Mouse (Mus musculus) left cerebral cortex, postnatal 14 days (tissue): ENCODE data around the gene Nrd1. TPM values are rescaled to one million over a fixed set of nuclear protein-coding genes. Genes with fewer than 3 reads are reported as not detected.

Experiments used
- DNase-seq, 2 experiments: peaks; one replicate each; pipeline ENCODE4 v3.0.0; 2021 to 2022; ENCODE audit warnings: low spot score in 2 of 2, mixed read lengths in 1 of 2
- intact Hi-C: fragments of 180-260 bp; cut with DNase I; formaldehyde crosslinking; loops from one replicate; pipeline ENCODE4 v1.15.1; 2025
- total RNA-seq, 2 experiments: library from RNA; stranded (reverse); gene quantifications; 2 replicates each; pipeline ENCODE4 v1.2.3; 2021

Gene Nrd1
- total RNA-seq, 2 experiments from 2014 or later, result 127 to 150 TPM

- intact Hi-C loops, result no loop called here
- DNase-seq, result no peak
Observed at GRCm38 (mm10) chr4:109019301-109019700, 18.8 kb downstream of the Nrd1 start.

- intact Hi-C loops, result no loop called here
- DNase-seq, result no peak
Observed at GRCm38 (mm10) chr4:109021976-109022375, 21.5 kb downstream of the Nrd1 start.

- intact Hi-C loops, result no loop called here
- no peak for DNase-seq
Observed at GRCm38 (mm10) chr4:109025061-109025460, 24.6 kb downstream of the Nrd1 start.

GRCm38 (mm10) chr4:109026543-109026942, 26.1 kb downstream of the Nrd1 start:
- intact Hi-C loops, result no loop called here
- no peak for DNase-seq

- intact Hi-C loops, result no loop called here
- no peak for DNase-seq
Observed at GRCm38 (mm10) chr4:109029857-109030256, 29.4 kb downstream of the Nrd1 start.

GRCm38 (mm10) chr4:109030266-109030665, 29.8 kb downstream of the Nrd1 start:
- intact Hi-C loops, result no loop called here
- DNase-seq, result no peak

GRCm38 (mm10) chr4:109036327-109036726, 35.9 kb downstream of the Nrd1 start:
- peak; percentile 49 to 55 for DNase-seq
- intact Hi-C loops, result no loop called here

GRCm38 (mm10) chr4:109042739-109043138, 42.3 kb downstream of the Nrd1 start:
- DNase-seq, result no peak
- intact Hi-C loops, result no loop called here

- intact Hi-C loops, result no loop called here
Observed at GRCm38 (mm10) chr4:109043294-109043693, 42.8 kb downstream of the Nrd1 start.

GRCm38 (mm10) chr4:109043756-109044155, 43.3 kb downstream of the Nrd1 start:
- intact Hi-C loops, result no loop called here
- no peak for DNase-seq

More at GRCm38 (mm10) chr4:109043294-109043693, 42.8 kb downstream of the Nrd1 start:
- no peak for DNase-seq

GRCm38 (mm10) chr4:109048258-109048657, 47.8 kb downstream of the Nrd1 start:
- intact Hi-C loops, result no loop called here
- DNase-seq, result no peak

GRCm38 (mm10) chr4:109052282-109052681, 51.8 kb downstream of the Nrd1 start:
- DNase-seq, result no peak
- intact Hi-C loops, result no loop called here

GRCm38 (mm10) chr4:109054003-109054402, 53.5 kb downstream of the Nrd1 start:
- intact Hi-C loops, result no loop called here
- DNase-seq, result no peak

GRCm38 (mm10) chr4:109056351-109056750, 55.9 kb downstream of the Nrd1 start:
- intact Hi-C loops, result no loop called here

GRCm38 (mm10) chr4:109057640-109058039, 57.2 kb downstream of the Nrd1 start:
- no peak for DNase-seq
- intact Hi-C loops, result no loop called here

More at GRCm38 (mm10) chr4:109056351-109056750, 55.9 kb downstream of the Nrd1 start:
- no peak for DNase-seq

GRCm38 (mm10) chr4:109059255-109059821, 58.9 kb downstream of the Nrd1 start:
- DNase-seq, result no peak
- intact Hi-C loops, result no loop called here

- DNase-seq, result no peak
- intact Hi-C loops, result loop anchor here (10.0 kb wide), 1 partner anchor 100 kb away; no protein-coding TSS in a partner anchor
Observed at GRCm38 (mm10) chr4:109064941-109065340, 64.5 kb downstream of the Nrd1 start.

GRCm38 (mm10) chr4:109065714-109066113, 65.3 kb downstream of the Nrd1 start:
- intact Hi-C loops, result loop anchor here (10.0 kb wide), 1 partner anchor 99 kb away; no protein-coding TSS in a partner anchor
- DNase-seq, result no peak

GRCm38 (mm10) chr4:109072891-109073290, 72.4 kb downstream of the Nrd1 start:
- DNase-seq, result no peak
- intact Hi-C loops, result no loop called here

- intact Hi-C loops, result no loop called here
- no peak for DNase-seq
Observed at GRCm38 (mm10) chr4:109073296-109073695, 72.8 kb downstream of the Nrd1 start.

- intact Hi-C loops, result no loop called here
- DNase-seq, result no peak
Observed at GRCm38 (mm10) chr4:109078941-109079340, 78.5 kb downstream of the Nrd1 start.

- intact Hi-C loops, result no loop called here
- no peak for DNase-seq
Observed at GRCm38 (mm10) chr4:109079676-109080075, 79.2 kb downstream of the Nrd1 start.
